Mouse (Mus musculus): ENCODE results near the gene Krt8.

GRCm38 (mm10) chr15:101999676-102000335 lies 4.5 kb downstream of the Krt8 start:
- TF ChIP-seq TAL1 (conservative IDR thresholded peaks at IDR 0.05; ENCODE audit: low read depth, low read length) (no peak), CTCF (IDR thresholded peaks at IDR 0.05; ENCODE audit: low read depth, low read length) (no peak), GATA2 (IDR thresholded peaks at IDR 0.05; ENCODE audit: borderline replicate concordance, low read depth, low read length) (no peak), POLR2AphosphoS5 (IDR thresholded peaks at IDR 0.05; ENCODE audit: insufficient replicate concordance, low read depth, low read length) (no peak)
